Mouse (Mus musculus) small intestine, adult 2 months (tissue): ENCODE data around the gene Uqcrq. TPM values are rescaled to one million over a fixed set of nuclear protein-coding genes. Genes with fewer than 3 reads are reported as not detected.
A peak's percentile ranks its signal among the peaks of the same experiment; 100 is the strongest.
"Not testable (repeated sequence)": the region's sequence is repeated elsewhere in the genome, so short reads cannot be mapped to it uniquely, and the experiment has no call there.

Source experiments
- H3K27ac ChIP-seq: fragments of 200-500 bp; 2 replicates; pipeline ENCODE4 v1.5.1; 2012; ENCODE audit warnings: low read depth, low read length, control low read depth, inconsistent platforms; ENCODE audit not compliant: insufficient read depth
- H3K27me3 ChIP-seq: fragments of 200-500 bp; 2 replicates; pipeline ENCODE4 v1.6.1; 2012; ENCODE audit warnings: mild to moderate bottlenecking, moderate library complexity, low read length, inconsistent platforms; ENCODE audit not compliant: control insufficient read depth, insufficient read depth
- H3K36me3 ChIP-seq: fragments of 200-500 bp; 2 replicates; pipeline ENCODE4 v1.6.1; 2012; ENCODE audit warnings: mild to moderate bottlenecking, low read length, control low read depth, inconsistent platforms; ENCODE audit not compliant: control insufficient read depth, insufficient read depth
- H3K4me1 ChIP-seq: fragments of 200-500 bp; 2 replicates; pipeline ENCODE4 v1.6.1; 2012; ENCODE audit warnings: low read length, inconsistent platforms, mixed read lengths; ENCODE audit not compliant: control insufficient read depth, insufficient read depth, insufficient read length
- H3K4me3 ChIP-seq: fragments of 200-500 bp; 2 replicates; pipeline ENCODE4 v1.5.1; 2012; ENCODE audit warnings: low read depth, mild to moderate bottlenecking, control low read depth, inconsistent platforms, low read length, moderate library complexity
- CTCF ChIP-seq: fragments of 200-500 bp; IDR thresholded peaks from 2 replicates; pipeline ENCODE4 v1.5.1; 2012; ENCODE audit warnings: low read depth, mild to moderate bottlenecking, control low read depth, inconsistent platforms, low read length, moderate library complexity, mixed read lengths; ENCODE audit not compliant: insufficient replicate concordance, insufficient read length; ENCODE audit errors: extremely low read depth
- POLR2A ChIP-seq: fragments of 200-500 bp; IDR thresholded peaks from 2 replicates; pipeline ENCODE4 v1.6.1; 2012; ENCODE audit warnings: low read depth, mild to moderate bottlenecking, control low read depth, inconsistent platforms, low read length, moderate library complexity
- WGBS: fragments of 180-500 bp; shearing (Covaris S2); methylation state at CpG from one replicate; pipeline ENCODE4 v1.1.7; 2018; 5-methylcytosine and 5-hydroxymethylcytosine counted together
- polyA plus RNA-seq: library from polyadenylated mRNA; depleted of rRNA; stranded (reverse); fragments of >200 nt; gene quantifications from 2 replicates; pipeline ENCODE4 v1.2.3, GENCODE M21; 2012

Gene Uqcrq
- polyA plus RNA-seq, 1 experiment = 1,116 TPM

DNA sequence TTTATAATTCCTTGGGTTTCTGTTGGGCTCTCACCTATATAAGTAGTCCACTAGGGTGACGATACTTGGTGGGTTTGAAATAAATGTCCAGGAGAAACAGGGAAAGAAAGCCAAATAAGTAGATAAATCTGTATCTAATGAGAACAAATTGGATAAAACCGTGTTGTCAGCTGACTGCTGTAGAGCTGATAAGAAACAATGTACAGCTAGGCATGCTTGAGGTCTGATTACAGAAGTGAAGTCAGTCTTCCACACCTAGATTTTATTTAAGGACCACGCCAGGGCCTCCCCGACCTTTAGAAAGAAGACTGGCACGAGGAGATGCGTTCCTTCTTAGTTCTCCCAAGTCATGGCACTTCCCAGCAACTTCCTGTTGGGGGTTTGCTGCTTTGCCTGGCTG is 2.4 kb upstream of the Uqcrq start:
- Histone ChIP-seq H3K27me3 (no peaks in the 10 kb centered on the region), H3K4me1 (peaks cover 19% of the 10 kb centered on the region)
- TF ChIP-seq CTCF (no peak), POLR2A (no peak)

GRCm38 (mm10) chr11:53431347-53432056 is 871 bp upstream of the Uqcrq start:
- Histone ChIP-seq H3K4me1 (peaks cover 23% of the 10 kb centered on the region), H3K36me3 (peaks cover 12% of the 10 kb centered on the region), H3K27me3 (no peaks in the 10 kb centered on the region), H3K4me3 (peak overlapping the region; percentile 96), H3K27ac (peak overlapping the region; percentile 88)
- 4% methylated on average over 9 of the region's 9 CpGs for WGBS
- no peak for TF ChIP-seq CTCF
- TF ChIP-seq POLR2A = no peak

More for the DNA sequence above, 2.4 kb upstream of the Uqcrq start:
- peaks cover 9% of the 10 kb centered on the region for H3K36me3 ChIP-seq
- WGBS = 24% methylated on average over 6 of the region's 6 CpGs
- no peak overlapping the region for H3K27ac ChIP-seq
- H3K4me3 ChIP-seq = no peak overlapping the region

DNA sequence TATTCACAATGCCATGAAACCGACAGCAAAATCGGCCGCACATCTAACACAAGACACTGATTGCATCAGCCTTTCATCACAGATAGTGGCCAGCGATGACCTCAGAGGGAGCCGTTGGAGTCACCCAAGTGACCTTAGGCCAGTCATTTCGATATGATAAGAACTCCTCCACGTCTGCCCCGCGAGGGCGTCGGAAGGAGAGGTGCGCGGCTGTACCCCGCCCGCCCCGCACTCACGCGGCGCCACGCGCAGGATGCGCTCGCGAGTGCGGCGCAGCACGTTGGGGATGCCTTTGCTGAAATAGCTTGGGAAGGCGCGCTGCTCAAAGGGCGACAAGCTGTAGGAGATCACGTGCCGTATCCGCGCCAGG is 346 bp downstream of the Uqcrq start:
- Histone ChIP-seq H3K27me3 (no peaks in the 10 kb centered on the region), H3K36me3 (peaks cover 12% of the 10 kb centered on the region), H3K4me1 (peaks cover 31% of the 10 kb centered on the region), H3K27ac (peak overlapping the region; percentile 100), H3K4me3 (peak overlapping the region; percentile 96)
- under 1% methylated on average over 34 of the region's 34 CpGs for WGBS
- no peak for TF ChIP-seq CTCF
- no peak for TF ChIP-seq POLR2A

- TF ChIP-seq CTCF (no peak), POLR2A (no peak)
- peak overlapping the region; percentile 100 for H3K27ac ChIP-seq
- H3K27me3 ChIP-seq = no peaks in the 10 kb centered on the region
- H3K36me3 ChIP-seq = peaks cover 12% of the 10 kb centered on the region
- H3K4me3 ChIP-seq = peak overlapping the region; percentile 46
- H3K4me1 ChIP-seq = peaks cover 36% of the 10 kb centered on the region
These were observed 1.4 kb downstream of the Uqcrq start for GRCm38 (mm10) chr11:53429182-53429581.

- Histone ChIP-seq H3K27ac (peak overlapping the region; percentile 100), H3K4me3 (no peak overlapping the region), H3K36me3 (peaks cover 12% of the 10 kb centered on the region), H3K4me1 (peaks cover 39% of the 10 kb centered on the region), H3K27me3 (no peaks in the 10 kb centered on the region)
- 86% methylated on average over 5 of the region's 5 CpGs for WGBS
- no peak for TF ChIP-seq POLR2A
- 0 out of 2 replicates have a peak, but pooled peaks have one; percentile 5 for TF ChIP-seq CTCF
These were observed 1.9 kb downstream of the Uqcrq start for GRCm38 (mm10) chr11:53428716-53429057.

DNA sequence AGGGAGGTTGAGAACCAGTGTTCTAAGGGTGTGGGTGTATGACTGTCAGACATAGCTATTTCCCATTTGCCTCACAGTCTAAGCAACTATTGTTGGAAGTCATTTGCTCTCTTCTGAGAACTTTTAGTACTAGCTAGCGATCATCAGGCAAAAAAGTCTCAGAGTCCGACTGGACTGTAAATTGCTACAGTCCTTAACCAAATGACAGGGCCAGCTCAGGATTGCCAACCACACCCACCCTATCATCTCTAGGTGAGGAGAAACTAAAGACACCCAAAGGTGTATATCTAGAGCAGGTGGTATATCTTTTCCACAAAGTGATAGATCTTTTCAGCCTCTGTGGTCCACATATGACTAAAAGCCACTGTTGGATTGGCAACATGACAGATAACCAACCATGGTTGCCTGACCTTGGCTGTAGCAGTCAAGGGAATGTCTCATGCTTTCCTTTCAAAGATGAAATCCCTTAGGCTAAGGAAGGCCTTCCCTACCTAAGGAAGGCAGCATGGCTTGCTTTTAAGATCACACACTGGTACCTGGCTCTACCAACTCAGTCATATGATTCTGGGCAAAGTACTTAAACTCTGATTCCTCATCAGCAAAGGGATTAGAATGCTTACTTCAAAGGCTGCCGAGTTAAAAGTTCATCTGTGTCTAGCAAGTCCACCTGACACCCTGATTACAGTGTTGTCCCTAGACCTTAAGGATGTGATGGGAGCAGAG is 2.5 kb downstream of the Uqcrq start:
- no peak for TF ChIP-seq CTCF
- no peak for TF ChIP-seq POLR2A
- Histone ChIP-seq H3K4me3 (no peak overlapping the region), H3K27ac (peak overlapping the region; percentile 100), H3K27me3 (no peaks in the 10 kb centered on the region), H3K36me3 (peaks cover 12% of the 10 kb centered on the region), H3K4me1 (peaks cover 39% of the 10 kb centered on the region)
- WGBS = 41% methylated on average over 3 of the region's 3 CpGs

DNA sequence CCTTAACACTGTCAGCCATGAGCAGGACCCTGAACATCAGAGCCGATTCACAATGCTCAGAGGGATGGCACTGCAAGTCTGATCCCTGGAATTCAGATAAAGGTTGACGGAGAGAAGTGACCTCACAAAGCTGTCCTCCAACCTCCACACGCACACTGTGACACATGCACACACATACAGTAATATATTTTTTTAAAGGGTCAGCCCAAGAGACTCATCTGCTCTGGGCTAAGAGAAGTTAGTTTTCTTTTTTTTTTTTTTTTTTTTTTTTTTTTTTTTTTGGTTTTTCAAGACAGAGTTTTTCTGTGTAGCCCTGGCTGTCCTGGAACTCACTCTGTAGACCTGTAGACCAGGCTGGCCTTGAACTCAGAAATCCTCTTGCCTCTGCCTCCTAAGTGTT is 3.7 kb downstream of the Uqcrq start:
- H3K4me3 ChIP-seq, H3K27me3 ChIP-seq: not testable (repeated sequence)
- Histone ChIP-seq H3K27ac (peak overlapping the region; percentile 100; the same call in 1 of the 2 replicates), H3K4me1 (peaks cover 36% of the 10 kb centered on the region), H3K36me3 (peaks cover 12% of the 10 kb centered on the region)
- WGBS = 90% methylated on average over 3 of the region's 3 CpGs
